Mouse (Mus musculus) kidney, embryonic 15.5 days (tissue): ENCODE results near the gene Phf20. TPM values are rescaled to one million over a fixed set of nuclear protein-coding genes. Genes with fewer than 3 reads are reported as not detected.

Experiments used
- ATAC-seq: fragments of 200-750 bp; cut with Nextera tagmentation; replicated peaks from 2 replicates; pipeline ENCODE4 v1.8.0; 2017; ENCODE audit warnings: moderate TSS enrichment; ENCODE audit not compliant: low FRiP score
- H3K27ac ChIP-seq: fragments of 300-500 bp; sonication (generic); 2 replicates; pipeline ENCODE4 v1.5.1; 2015; ENCODE audit warnings: mild to moderate bottlenecking, inconsistent platforms
- H3K27me3 ChIP-seq: fragments of 300-500 bp; sonication (generic); 2 replicates; pipeline ENCODE4 v1.6.1; 2015; ENCODE audit warnings: inconsistent platforms
- H3K36me3 ChIP-seq: fragments of 300-500 bp; sonication (generic); 2 replicates; pipeline ENCODE4 v1.6.1; 2015; ENCODE audit warnings: inconsistent platforms
- H3K4me1 ChIP-seq: fragments of 300-500 bp; sonication (generic); 2 replicates; pipeline ENCODE4 v1.6.1; 2015; ENCODE audit warnings: inconsistent platforms
- H3K4me2 ChIP-seq: fragments of 300-500 bp; sonication (generic); 2 replicates; pipeline ENCODE4 v1.6.1; 2015; ENCODE audit warnings: moderate library complexity, mild to moderate bottlenecking, inconsistent platforms
- H3K4me3 ChIP-seq: fragments of 300-500 bp; sonication (generic); replicated peaks from 2 replicates; pipeline ENCODE4 v1.5.1; 2015; ENCODE audit warnings: mild to moderate bottlenecking, inconsistent platforms
- H3K9ac ChIP-seq: fragments of 300-500 bp; sonication (generic); 2 replicates; pipeline ENCODE4 v1.6.1; 2015; ENCODE audit warnings: mild to moderate bottlenecking, inconsistent platforms
- H3K9me3 ChIP-seq: fragments of 300-500 bp; sonication (generic); replicated peaks from 2 replicates; pipeline ENCODE4 v1.6.1; 2016; ENCODE audit warnings: inconsistent platforms
- WGBS: fragments of 180-500 bp; shearing (Covaris S2); methylation state at CpG from one replicate; pipeline ENCODE4 v1.1.7; 2015; ENCODE audit warnings: mixed read lengths; 5-methylcytosine and 5-hydroxymethylcytosine counted together
- polyA plus RNA-seq: library from polyadenylated mRNA; unstranded; fragments of >200 nt; fragmentation: Nextera tagmentation; extraction: Ambion mirVana; gene quantifications from 2 replicates; pipeline ENCODE4 v1.2.1, GENCODE M21; 2015

The Phf20 gene
- polyA plus RNA-seq, 1 experiment from 2014 or later = 78.4 TPM

- no peaks in the 10 kb centered on the region for H3K27me3 ChIP-seq
- no peak overlapping the region for H3K4me2 ChIP-seq
- no peak overlapping the region for H3K4me3 ChIP-seq
- no peak for ATAC-seq
- no peaks in the 10 kb centered on the region for H3K4me1 ChIP-seq
- H3K36me3 ChIP-seq = peaks cover 73% of the 10 kb centered on the region
- H3K27ac ChIP-seq = no peak overlapping the region
- no peak overlapping the region for H3K9ac ChIP-seq
- H3K9me3 ChIP-seq = no peaks in the 10 kb centered on the region
Measured at GRCm38 (mm10) chr2:156250761-156251160, 54.5 kb downstream of the Phf20 start.

GRCm38 (mm10) chr2:156251291-156251690, 55.0 kb downstream of the Phf20 start:
- Histone ChIP-seq H3K27ac (no peak overlapping the region), H3K9ac (no peak overlapping the region), H3K27me3 (no peaks in the 10 kb centered on the region), H3K9me3 (no peaks in the 10 kb centered on the region), H3K4me3 (no peak overlapping the region), H3K4me2 (no peak overlapping the region), H3K36me3 (peaks cover 74% of the 10 kb centered on the region), H3K4me1 (no peaks in the 10 kb centered on the region)
- no peak for ATAC-seq
- 87% methylated on average over 1 of the region's 1 CpGs for WGBS

GRCm38 (mm10) chr2:156257051-156257450, 60.8 kb downstream of the Phf20 start:
- H3K4me1 ChIP-seq = peaks cover 4% of the 10 kb centered on the region; the same call in 1 of the 2 replicates
- H3K4me2 ChIP-seq = no peak overlapping the region
- 43% methylated on average over 2 of the region's 2 CpGs for WGBS
- H3K27ac ChIP-seq = peak overlapping the region; percentile 63
- no peaks in the 10 kb centered on the region for H3K9me3 ChIP-seq
- H3K27me3 ChIP-seq = no peaks in the 10 kb centered on the region
- no peak overlapping the region for H3K4me3 ChIP-seq
- H3K9ac ChIP-seq = no peak overlapping the region
- peaks cover 73% of the 10 kb centered on the region for H3K36me3 ChIP-seq
- ATAC-seq = no peak; the same call in 1 of the 2 replicates

- Histone ChIP-seq H3K4me2 (no peak overlapping the region), H3K36me3 (peaks cover 69% of the 10 kb centered on the region), H3K27ac (peak overlapping the region; percentile 67), H3K27me3 (no peaks in the 10 kb centered on the region), H3K9me3 (no peaks in the 10 kb centered on the region), H3K9ac (no peak overlapping the region), H3K4me3 (no peak overlapping the region), H3K4me1 (peaks cover 4% of the 10 kb centered on the region; the same call in 1 of the 2 replicates)
- no peak for ATAC-seq
- WGBS = 76% methylated on average over 11 of the region's 11 CpGs
Measured at GRCm38 (mm10) chr2:156257922-156258761, 61.9 kb downstream of the Phf20 start.

- Histone ChIP-seq H3K36me3 (peaks cover 54% of the 10 kb centered on the region), H3K27ac (no peak overlapping the region), H3K27me3 (no peaks in the 10 kb centered on the region), H3K4me3 (no peak overlapping the region), H3K4me2 (no peak overlapping the region), H3K9me3 (no peaks in the 10 kb centered on the region), H3K4me1 (peaks cover 4% of the 10 kb centered on the region; the same call in 1 of the 2 replicates), H3K9ac (no peak overlapping the region)
- 89% methylated on average over 2 of the region's 2 CpGs for WGBS
- no peak for ATAC-seq
Measured at GRCm38 (mm10) chr2:156260968-156261367, 64.7 kb downstream of the Phf20 start.

GRCm38 (mm10) chr2:156263204-156263893, 67.1 kb downstream of the Phf20 start:
- WGBS = 87% methylated on average over 4 of the region's 4 CpGs
- Histone ChIP-seq H3K4me1 (no peaks in the 10 kb centered on the region), H3K9me3 (no peaks in the 10 kb centered on the region), H3K27me3 (no peaks in the 10 kb centered on the region), H3K27ac (no peak overlapping the region), H3K9ac (no peak overlapping the region), H3K4me3 (no peak overlapping the region), H3K4me2 (no peak overlapping the region), H3K36me3 (peaks cover 67% of the 10 kb centered on the region)
- no peak for ATAC-seq

GRCm38 (mm10) chr2:156267636-156268035, 71.4 kb downstream of the Phf20 start:
- no peak overlapping the region for H3K27ac ChIP-seq
- H3K4me2 ChIP-seq = no peak overlapping the region
- no peak overlapping the region for H3K4me3 ChIP-seq
- H3K9me3 ChIP-seq = no peaks in the 10 kb centered on the region
- 0 out of 2 replicates have a peak, but pooled peaks cover 3% of the 10 kb centered on the region for H3K4me1 ChIP-seq
- no peak for ATAC-seq
- no peak overlapping the region for H3K9ac ChIP-seq
- no peaks in the 10 kb centered on the region for H3K27me3 ChIP-seq
- H3K36me3 ChIP-seq = peaks cover 60% of the 10 kb centered on the region
- 97% methylated on average over 9 of the region's 9 CpGs for WGBS

GRCm38 (mm10) chr2:156272553-156272952, 76.3 kb downstream of the Phf20 start:
- Histone ChIP-seq H3K9ac (no peak overlapping the region), H3K4me1 (0 out of 2 replicates have a peak, but pooled peaks cover 3% of the 10 kb centered on the region), H3K36me3 (peaks cover 78% of the 10 kb centered on the region), H3K27ac (no peak overlapping the region), H3K4me3 (no peak overlapping the region), H3K27me3 (no peaks in the 10 kb centered on the region), H3K4me2 (no peak overlapping the region), H3K9me3 (no peaks in the 10 kb centered on the region)
- no peak for ATAC-seq
- WGBS = 91% methylated on average over 6 of the region's 6 CpGs

- 52% methylated on average over 4 of the region's 4 CpGs for WGBS
- Histone ChIP-seq H3K4me2 (no peak overlapping the region), H3K27ac (peak overlapping the region; percentile 45)
Measured at GRCm38 (mm10) chr2:156278226-156279017, 82.2 kb downstream of the Phf20 start.

GRCm38 (mm10) chr2:156281227-156281626, 85.0 kb downstream of the Phf20 start:
- H3K36me3 ChIP-seq = peaks cover 74% of the 10 kb centered on the region
- H3K9ac ChIP-seq = no peak overlapping the region
- no peaks in the 10 kb centered on the region for H3K27me3 ChIP-seq
- H3K4me3 ChIP-seq = no peak overlapping the region
- H3K27ac ChIP-seq = no peak overlapping the region
- H3K4me1 ChIP-seq = 0 out of 2 replicates have a peak, but pooled peaks cover 5% of the 10 kb centered on the region
- 80% methylated on average over 4 of the region's 4 CpGs for WGBS
- no peak for ATAC-seq
- H3K4me2 ChIP-seq = no peak overlapping the region
- no peaks in the 10 kb centered on the region for H3K9me3 ChIP-seq

More at GRCm38 (mm10) chr2:156278226-156279017, 82.2 kb downstream of the Phf20 start:
- Histone ChIP-seq H3K27me3 (no peaks in the 10 kb centered on the region), H3K36me3 (peaks cover 67% of the 10 kb centered on the region), H3K9me3 (no peaks in the 10 kb centered on the region), H3K9ac (no peak overlapping the region), H3K4me1 (0 out of 2 replicates have a peak, but pooled peaks cover 5% of the 10 kb centered on the region), H3K4me3 (no peak overlapping the region)
- ATAC-seq = peak; percentile 76

GRCm38 (mm10) chr2:156285161-156285560, 88.9 kb downstream of the Phf20 start:
- Histone ChIP-seq H3K4me3 (no peak overlapping the region), H3K4me1 (no peaks in the 10 kb centered on the region), H3K9me3 (no peaks in the 10 kb centered on the region), H3K27ac (no peak overlapping the region), H3K4me2 (no peak overlapping the region), H3K9ac (no peak overlapping the region), H3K27me3 (no peaks in the 10 kb centered on the region), H3K36me3 (peaks cover 79% of the 10 kb centered on the region)
- ATAC-seq = no peak
- 87% methylated on average over 2 of the region's 2 CpGs for WGBS
